In the genomic region with DNA sequence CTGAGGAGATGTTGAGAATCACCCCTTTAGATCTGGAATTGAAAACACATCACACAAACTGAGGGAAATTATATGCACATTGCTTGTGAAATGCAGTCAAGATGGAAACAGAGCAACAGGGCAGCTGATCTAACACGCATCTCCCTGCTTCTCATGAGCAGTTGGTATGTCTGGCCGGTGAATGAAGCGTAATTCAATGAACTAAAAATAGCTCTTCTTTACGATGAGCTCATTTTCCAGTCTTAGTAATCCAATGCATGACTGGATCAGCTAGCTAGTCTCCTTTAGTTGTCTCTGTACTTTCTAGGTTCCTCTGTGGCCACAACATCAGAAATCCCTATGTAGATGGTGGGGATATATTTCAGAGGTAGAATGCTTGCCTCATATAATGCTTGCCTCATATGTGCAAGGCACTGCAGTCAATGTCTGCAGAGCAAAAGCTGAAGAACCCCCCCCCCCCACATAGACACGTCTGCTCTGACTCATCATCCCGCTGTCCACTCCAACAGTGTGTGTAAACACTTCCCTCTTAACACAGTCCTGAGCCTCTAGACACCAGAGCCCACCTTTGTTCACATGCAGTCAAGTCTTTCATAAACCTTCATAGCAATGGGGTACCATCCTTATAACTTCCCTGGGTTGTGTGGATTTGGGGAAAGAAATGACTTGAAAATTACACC, we compare ENCODE assay signal across 11 mouse cellular contexts. TPM values are rescaled to one million over a fixed set of nuclear protein-coding genes. Genes with fewer than 3 reads are reported as not detected.
DNase-seq lines count a peak whose midpoint lies in the region; ATAC-seq and TF ChIP-seq lines count a peak whose summit lies in the region.
"Had no signal": no experiment of that assay in that cellular context is flagged by ENCODE, and none has a peak within 500 bp of the region (broad histone marks: within the 10 kb centered on the region; RNA-seq: fewer than 3 reads in every experiment).

No protein-coding gene starts in this region.

- peaks cover 6% of the 10 kb centered on the region for H3K79me2 ChIP-seq in myocyte (ENCODE audit: control insufficient read depth, insufficient read depth)

- peak overlapping the region; percentile 17; the same call in 1 of the 2 replicates for H3K27ac ChIP-seq in hindbrain, postnatal 0 days
- H3K27ac ChIP-seq in hindbrain, embryonic 12.5 days, result no peak overlapping the region
- peak overlapping the region; percentile 18 for H3K27ac ChIP-seq in bone marrow macrophage, adult 2 months (ENCODE audit: insufficient read depth, low read depth, low read length)
- H3K27ac ChIP-seq: limb, embryonic 15.5 days had no signal

- peaks cover 25% of the 10 kb centered on the region for H3K4me1 ChIP-seq in hindbrain, postnatal 0 days (ENCODE audit: insufficient read depth, low read length)
- peaks cover 10% of the 10 kb centered on the region; the same call in 1 of the 2 replicates for H3K4me1 ChIP-seq in hindbrain, embryonic 12.5 days
- peaks cover 23% of the 10 kb centered on the region for H3K4me1 ChIP-seq in bone marrow macrophage, adult 2 months (ENCODE audit: control insufficient read depth, insufficient read depth, low read length)
- H3K4me1 ChIP-seq: limb, embryonic 15.5 days had no signal

- peak; percentile 48 for DNase-seq in hindbrain, postnatal 0 days (ENCODE audit: low spot score)
- DNase-seq in fibroblast of lung, adult 2 months (ENCODE audit: low read depth), result peak; percentile 12
- DNase-seq in testis, postnatal 14 days (ENCODE audit: low spot score), result no peak
- no peak for DNase-seq in frontal cortex, postnatal 25 days (ENCODE audit: low spot score in 2 of 2)
- DNase-seq: gastrocnemius, postnatal 10 days had no signal

- H3K4me2 ChIP-seq in hindbrain, postnatal 0 days (ENCODE audit: low read depth, low read length), result no peak overlapping the region
- H3K4me2 ChIP-seq in hindbrain, embryonic 12.5 days (replicated peaks), result no peak overlapping the region
- peak overlapping the region; percentile 52 for H3K4me2 ChIP-seq in myocyte (ENCODE audit: low read depth)
- H3K4me2 ChIP-seq: limb, embryonic 15.5 days had no signal

- WGBS in hindbrain, postnatal 0 days, result 59% methylated on average over 6 of the region's 6 CpGs
- 83% methylated on average over 6 of the region's 6 CpGs for WGBS in hindbrain, embryonic 12.5 days

- 0 out of 2 replicates have a peak, but pooled peaks have one; percentile 28 for ATAC-seq in hindbrain, postnatal 0 days
- no peak for ATAC-seq in hindbrain, embryonic 12.5 days (ENCODE audit: low FRiP score)

- no peak overlapping the region for H3ac ChIP-seq in myocyte (ENCODE audit: control insufficient read depth, insufficient read length)

- H3K36me3 ChIP-seq in hindbrain, postnatal 0 days (ENCODE audit: insufficient read depth, low read length), result no peaks in the 10 kb centered on the region
- 0 out of 2 replicates have a peak, but pooled peaks cover 4% of the 10 kb centered on the region for H3K36me3 ChIP-seq in hindbrain, embryonic 12.5 days
- no peaks in the 10 kb centered on the region for H3K36me3 ChIP-seq in myocyte (ENCODE audit: control insufficient read depth, insufficient read depth)
- H3K36me3 ChIP-seq: limb, embryonic 15.5 days had no signal

- no peak overlapping the region for H3K9ac ChIP-seq in hindbrain, postnatal 0 days (replicated peaks; ENCODE audit: low read length)
- H3K9ac ChIP-seq in hindbrain, embryonic 12.5 days, result no peak overlapping the region
- H3K9ac ChIP-seq: limb, embryonic 15.5 days had no signal

- H3K27me3 ChIP-seq in hindbrain, postnatal 0 days (ENCODE audit: insufficient read depth, low read length), result no peaks in the 10 kb centered on the region
- no peaks in the 10 kb centered on the region for H3K27me3 ChIP-seq in hindbrain, embryonic 12.5 days
- no peaks in the 10 kb centered on the region for H3K27me3 ChIP-seq in myocyte (ENCODE audit: control insufficient read depth, insufficient read depth, insufficient read length)
- H3K27me3 ChIP-seq: limb, embryonic 15.5 days had no signal

- no peak for TF ChIP-seq POLR2A in bone marrow macrophage, adult 2 months (IDR thresholded peaks at IDR 0.05; ENCODE audit: borderline replicate concordance, low read depth, low read length)
- no peak for TF ChIP-seq POLR2A in myocyte (IDR thresholded peaks at IDR 0.05; ENCODE audit: insufficient read length, low read depth)

- no peaks in the 10 kb centered on the region for H3K9me3 ChIP-seq in hindbrain, postnatal 0 days (ENCODE audit: low read length)
- no peaks in the 10 kb centered on the region for H3K9me3 ChIP-seq in hindbrain, embryonic 12.5 days (replicated peaks)
- H3K9me3 ChIP-seq: limb, embryonic 15.5 days had no signal

- no peak for TF ChIP-seq CTCF in hindbrain, postnatal 0 days (IDR thresholded peaks at IDR 0.05; ENCODE audit: low read depth)
- no peak for TF ChIP-seq CTCF in bone marrow macrophage, adult 2 months (IDR thresholded peaks at IDR 0.05; ENCODE audit: low read depth, low read length)

- H3K4me3 ChIP-seq in hindbrain, postnatal 0 days (ENCODE audit: low read length), result no peak overlapping the region
- H3K4me3 ChIP-seq in hindbrain, embryonic 12.5 days, result no peak overlapping the region
- H3K4me3 ChIP-seq in bone marrow macrophage, adult 2 months (ENCODE audit: insufficient read depth, low read length), result no peak overlapping the region; the same call in 1 of the 2 replicates
- H3K4me3 ChIP-seq in myocyte, result no peak overlapping the region
- H3K4me3 ChIP-seq: limb, embryonic 15.5 days had no signal

TF ChIP-seq in myocyte, 11 proteins besides CTCF, POLR2A, EP300 and RAD21:
- TF ChIP-seq TCF3 (IDR thresholded peaks at IDR 0.05; ENCODE audit: insufficient read length, low read depth) (no peak), USF1 (IDR thresholded peaks at IDR 0.05; ENCODE audit: low read depth) (no peak), CEBPB (IDR thresholded peaks at IDR 0.05; ENCODE audit: insufficient read depth, poor library complexity, severe bottlenecking) (no peak), MAX (IDR thresholded peaks at IDR 0.05; ENCODE audit: low read depth) (no peak), MYOG (IDR thresholded peaks at IDR 0.05; ENCODE audit: control insufficient read depth in 1 of 3, insufficient read depth in 1 of 3, insufficient read length in 2 of 3, low read depth in 2 of 3) (no peak), SRF (IDR thresholded peaks at IDR 0.05; ENCODE audit: control insufficient read depth, insufficient read length, low read depth) (no peak), TCF12 (IDR thresholded peaks at IDR 0.05; ENCODE audit: insufficient read depth, poor library complexity, severe bottlenecking) (no peak), E2F4 (IDR thresholded peaks at IDR 0.05; ENCODE audit: insufficient read depth) (no peak)

RNA-seq across cellular contexts. Expression of a gene that starts 34.9 kb away (rescaled TPM):
- total RNA-seq in hindbrain, postnatal 0 days (2014; rRNA removed), result 21.6 and 61.1 TPM in 2 replicates
- 48.9 and 51.7 TPM in 2 replicates for polyA plus RNA-seq in hindbrain, postnatal 0 days (2015; fragmentation: Nextera tagmentation; extraction: Ambion mirVana)
- polyA plus RNA-seq in hindbrain, embryonic 12.5 days (2016; fragmentation: Nextera tagmentation; extraction: Ambion mirVana), result 54.5 and 59.0 TPM in 2 replicates
- 37.4 and 38.8 TPM in 2 replicates for polyA plus RNA-seq in bone marrow macrophage, adult 2 months (2012; ENCODE audit: insufficient read depth, insufficient read length, missing spikeins)
- 87.8 TPM for polyA plus RNA-seq in myocyte (2012; fragmentation: generic; extraction: Trizol)

RNA-seq across cellular contexts. Expression of a gene that starts 49.4 kb away (rescaled TPM):
- 0.58 TPM in 1 of 2 replicates, not detected in the other for total RNA-seq in hindbrain, postnatal 0 days (2014; rRNA removed)
- not detected in 2 replicates for polyA plus RNA-seq in hindbrain, postnatal 0 days (2015; fragmentation: Nextera tagmentation; extraction: Ambion mirVana)
- polyA plus RNA-seq in hindbrain, embryonic 12.5 days (2016; fragmentation: Nextera tagmentation; extraction: Ambion mirVana), result not detected in 2 replicates
- not detected in 2 replicates for polyA plus RNA-seq in bone marrow macrophage, adult 2 months (2012; ENCODE audit: insufficient read depth, insufficient read length, missing spikeins)
- not detected for polyA plus RNA-seq in myocyte (2012; fragmentation: generic; extraction: Trizol)
- total RNA-seq: common myeloid progenitor, adult 5-6 weeks had no signal
- polyA plus RNA-seq: large intestine, adult 2 months; limb, embryonic 15.5 days had no signal

Comparison
In these comparisons a context has a peak if more than half of its experiments do, and no peak if none do; other contexts are left out.
1. DNase-seq: peak in hindbrain, postnatal 0 days (single experiment) and fibroblast of lung, adult 2 months (single experiment); none in testis, postnatal 14 days (single experiment) and frontal cortex, postnatal 25 days (0 of 2).